Mouse (Mus musculus): ENCODE measurements around the gene Wdr66. TPM values are rescaled to one million over a fixed set of nuclear protein-coding genes. Genes with fewer than 3 reads are reported as not detected.

Wdr66 gene
- total and polyA plus RNA-seq, 2 experiments from 2014 or later: 1.4 to 2.8 TPM

DNA sequence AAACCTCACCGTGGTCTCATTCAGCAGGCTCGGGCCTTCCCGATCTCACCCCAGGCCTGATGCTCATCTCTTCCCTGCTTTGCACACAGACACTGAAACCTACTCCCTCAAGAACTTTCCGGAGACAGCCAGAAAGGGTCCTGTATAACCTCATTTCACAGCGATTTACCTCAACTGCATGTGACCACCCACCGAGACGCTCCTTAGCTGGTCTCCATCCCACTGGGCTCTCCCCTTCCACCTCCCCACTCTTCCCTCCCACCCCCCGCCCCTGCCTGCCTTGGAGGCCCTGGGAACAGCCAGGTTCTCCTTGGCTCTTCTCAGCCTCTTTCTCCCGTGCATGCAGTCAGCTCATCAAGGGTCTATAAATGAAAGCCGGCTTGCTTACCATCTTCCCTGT, 57.9 kb downstream of the Wdr66 start:
- no peak for ATAC-seq
- TF ChIP-seq CTCF (IDR thresholded peaks at IDR 0.05; ENCODE audit: low read depth): no peak
- WGBS: 53% methylated on average over 10 of the region's 10 CpGs
- Histone ChIP-seq H3K27ac (no peak overlapping the region), H3K4me3 (ENCODE audit: low read length) (no peak overlapping the region), H3K27me3 (ENCODE audit: insufficient read depth, low read length) (no peaks in the 10 kb centered on the region), H3K9me3 (ENCODE audit: low read length) (no peaks in the 10 kb centered on the region), H3K4me1 (ENCODE audit: insufficient read depth, low read length) (no peaks in the 10 kb centered on the region), H3K36me3 (ENCODE audit: insufficient read depth, low read length) (no peaks in the 10 kb centered on the region), H3K9ac (replicated peaks; ENCODE audit: low read length) (no peak overlapping the region), H3K4me2 (ENCODE audit: low read depth, low read length) (no peak overlapping the region)
- DNase-seq (ENCODE audit: low spot score): no peak

DNA sequence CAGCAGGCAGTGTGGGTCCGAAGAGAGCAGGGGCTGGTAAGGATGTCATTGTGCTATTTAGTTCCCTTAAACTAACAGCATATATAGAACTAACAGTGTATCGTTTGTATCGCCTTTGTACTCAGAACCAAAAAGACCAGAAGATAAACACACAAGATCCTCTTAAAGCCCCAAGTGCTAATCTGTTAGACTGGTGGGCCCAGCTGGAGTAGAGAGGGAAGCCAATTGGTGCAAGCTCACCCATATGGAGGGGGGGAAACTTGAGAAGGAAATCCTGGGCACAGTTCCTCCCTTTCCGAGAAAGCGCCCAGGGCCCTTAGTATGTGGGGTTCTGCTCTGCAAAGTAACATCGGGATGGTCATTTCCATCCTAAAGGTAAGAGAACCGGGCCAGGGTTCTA, 58.3 kb downstream of the Wdr66 start:
- no peak for ATAC-seq
- no peak overlapping the region for H3K4me2 ChIP-seq (ENCODE audit: low read depth, low read length)
- H3K27me3 ChIP-seq (ENCODE audit: insufficient read depth, low read length): no peaks in the 10 kb centered on the region
- no peak overlapping the region for H3K9ac ChIP-seq (replicated peaks; ENCODE audit: low read length)
- H3K9me3 ChIP-seq (ENCODE audit: low read length): no peaks in the 10 kb centered on the region
- DNase-seq (ENCODE audit: low spot score): no peak
- no peaks in the 10 kb centered on the region for H3K36me3 ChIP-seq (ENCODE audit: insufficient read depth, low read length)
- H3K4me1 ChIP-seq (ENCODE audit: insufficient read depth, low read length): no peaks in the 10 kb centered on the region
- H3K4me3 ChIP-seq (ENCODE audit: low read length): no peak overlapping the region
- WGBS: 68% methylated on average over 7 of the region's 7 CpGs
- H3K27ac ChIP-seq: no peak overlapping the region
- no peak for TF ChIP-seq CTCF (IDR thresholded peaks at IDR 0.05; ENCODE audit: low read depth)

DNA sequence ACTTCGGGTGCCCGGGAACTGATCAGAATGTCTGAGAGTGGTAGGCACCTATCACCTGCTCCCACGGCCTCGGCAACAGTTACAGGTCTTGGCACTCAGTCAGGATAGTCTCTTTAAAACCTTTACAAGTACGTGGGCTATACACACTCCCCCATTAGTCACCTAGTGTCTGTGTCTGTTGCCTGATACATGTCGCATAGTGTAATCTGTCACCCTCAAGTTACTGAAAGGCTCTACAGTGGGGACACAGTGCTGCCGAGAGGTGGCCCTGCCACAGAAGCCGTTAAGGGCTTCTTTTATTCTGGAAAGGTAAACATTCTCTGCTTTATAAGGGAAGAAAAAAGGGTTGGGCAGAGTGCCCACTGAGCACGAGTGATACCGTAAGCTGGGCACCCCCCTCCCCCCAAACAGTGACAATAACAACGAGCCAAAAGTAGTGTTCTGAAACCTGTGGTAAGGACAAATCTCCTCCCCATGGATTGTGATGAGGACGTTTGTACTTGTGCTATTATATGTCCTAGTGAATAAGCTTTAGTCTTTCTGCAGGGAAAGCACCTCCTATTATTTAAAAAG, 61.2 kb downstream of the Wdr66 start:
- DNase-seq (ENCODE audit: low spot score): no peak
- WGBS: 50% methylated on average over 12 of the region's 12 CpGs
- no peak overlapping the region for H3K4me2 ChIP-seq (ENCODE audit: low read depth, low read length)
- H3K36me3 ChIP-seq (ENCODE audit: insufficient read depth, low read length): no peaks in the 10 kb centered on the region
- ATAC-seq: no peak
- H3K4me3 ChIP-seq (ENCODE audit: low read length): no peak overlapping the region
- H3K9me3 ChIP-seq (ENCODE audit: low read length): no peaks in the 10 kb centered on the region
- TF ChIP-seq CTCF (IDR thresholded peaks at IDR 0.05; ENCODE audit: low read depth): no peak
- H3K27me3 ChIP-seq (ENCODE audit: insufficient read depth, low read length): no peaks in the 10 kb centered on the region
- no peak overlapping the region for H3K27ac ChIP-seq
- no peak overlapping the region for H3K9ac ChIP-seq (replicated peaks; ENCODE audit: low read length)
- H3K4me1 ChIP-seq (ENCODE audit: insufficient read depth, low read length): no peaks in the 10 kb centered on the region

DNA sequence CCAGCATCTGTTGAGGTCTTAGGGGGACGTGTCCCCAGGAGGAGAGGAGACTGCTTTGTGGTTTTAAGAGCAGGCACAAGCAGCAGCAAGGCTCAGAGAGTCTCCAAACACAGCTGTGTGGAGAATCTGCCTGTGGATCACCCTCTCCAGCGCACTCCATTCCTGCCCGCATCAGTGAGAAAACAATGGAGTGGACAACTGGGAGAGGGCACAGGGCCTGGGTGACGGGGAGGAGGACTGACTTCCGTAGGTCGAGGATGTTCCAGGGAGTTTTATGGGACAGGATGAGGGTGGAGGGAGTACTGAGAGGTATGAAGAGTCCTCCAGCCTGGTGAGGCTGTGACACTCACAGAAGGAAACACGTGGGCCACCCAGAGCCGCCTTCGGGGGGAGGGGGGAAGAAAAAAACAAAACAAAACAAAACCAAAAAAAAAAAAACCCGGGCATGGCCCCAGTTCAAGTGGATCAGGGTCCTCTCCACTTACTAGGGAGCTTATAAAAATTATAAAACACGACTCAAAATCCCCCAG, 62.0 kb downstream of the Wdr66 start:
- DNase-seq (ENCODE audit: low spot score): no peak
- Histone ChIP-seq H3K36me3 (ENCODE audit: insufficient read depth, low read length) (no peaks in the 10 kb centered on the region), H3K27ac (no peak overlapping the region), H3K9ac (replicated peaks; ENCODE audit: low read length) (no peak overlapping the region), H3K4me1 (ENCODE audit: insufficient read depth, low read length) (no peaks in the 10 kb centered on the region), H3K27me3 (ENCODE audit: insufficient read depth, low read length) (no peaks in the 10 kb centered on the region), H3K4me2 (ENCODE audit: low read depth, low read length) (no peak overlapping the region), H3K9me3 (ENCODE audit: low read length) (no peaks in the 10 kb centered on the region), H3K4me3 (ENCODE audit: low read length) (no peak overlapping the region)
- 61% methylated on average over 11 of the region's 11 CpGs for WGBS
- TF ChIP-seq CTCF (IDR thresholded peaks at IDR 0.05; ENCODE audit: low read depth): no peak
- ATAC-seq: no peak

DNA sequence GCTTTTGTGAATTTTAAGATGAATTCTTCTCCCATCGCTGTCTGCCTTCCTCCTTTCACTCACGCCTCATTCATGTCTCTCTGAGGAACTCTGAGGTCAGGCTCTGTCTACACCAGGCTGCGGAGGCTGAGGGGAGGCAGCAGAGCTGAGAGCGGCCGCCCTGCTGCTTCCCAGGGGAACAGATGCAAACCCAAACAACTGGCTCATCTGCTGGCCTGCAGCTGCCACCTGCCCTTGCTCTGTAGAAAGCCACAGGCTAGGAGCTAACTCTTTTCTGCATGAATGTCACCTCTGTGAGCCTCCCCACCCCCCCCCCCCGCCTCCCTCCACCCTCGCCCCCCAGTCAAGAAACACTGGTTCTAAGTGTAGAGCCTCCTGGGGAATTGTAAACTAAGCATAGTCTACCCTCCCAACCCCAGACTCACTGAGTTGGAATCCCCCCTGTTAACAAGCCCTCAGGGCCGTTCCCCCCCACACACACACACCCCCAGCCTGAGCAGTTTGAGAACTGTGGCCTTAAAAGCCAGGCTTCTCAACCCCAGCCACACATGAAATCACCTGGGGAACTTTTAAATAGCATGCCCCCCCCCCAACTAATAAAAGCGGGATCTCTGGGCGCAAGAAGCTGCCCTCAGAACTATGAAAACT, 63.4 kb downstream of the Wdr66 start:
- Histone ChIP-seq H3K4me2 (ENCODE audit: low read depth, low read length) (no peak overlapping the region), H3K27ac (no peak overlapping the region), H3K4me1 (ENCODE audit: insufficient read depth, low read length) (no peaks in the 10 kb centered on the region), H3K27me3 (ENCODE audit: insufficient read depth, low read length) (no peaks in the 10 kb centered on the region), H3K9me3 (ENCODE audit: low read length) (no peaks in the 10 kb centered on the region), H3K9ac (replicated peaks; ENCODE audit: low read length) (no peak overlapping the region), H3K4me3 (ENCODE audit: low read length) (no peak overlapping the region), H3K36me3 (ENCODE audit: insufficient read depth, low read length) (no peaks in the 10 kb centered on the region)
- WGBS: 39% methylated on average over 8 of the region's 10 CpGs
- DNase-seq (ENCODE audit: low spot score) (peak; percentile 28), ATAC-seq (no peak)
- TF ChIP-seq CTCF (IDR thresholded peaks at IDR 0.05; ENCODE audit: low read depth): no peak

DNA sequence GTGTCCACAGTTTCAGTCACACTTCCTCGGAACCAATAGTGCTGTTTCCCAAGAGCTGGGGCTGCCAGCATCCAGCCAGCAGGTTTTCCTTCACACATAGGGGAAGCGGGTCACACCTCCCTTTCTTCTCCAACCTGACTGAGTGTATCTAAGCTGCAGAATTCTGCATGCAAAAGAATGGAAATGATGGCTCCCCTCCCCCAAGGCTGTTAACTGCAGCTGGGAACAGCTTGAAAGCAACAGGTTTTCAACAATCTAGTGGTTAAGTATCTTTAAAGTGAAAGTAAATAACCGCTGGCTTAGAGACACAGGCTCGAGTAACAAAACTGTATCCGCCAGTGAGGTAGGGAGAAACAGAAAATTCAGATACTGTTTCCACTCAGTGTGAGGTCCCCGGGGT, 66.1 kb downstream of the Wdr66 start:
- Histone ChIP-seq H3K36me3 (ENCODE audit: insufficient read depth, low read length) (no peaks in the 10 kb centered on the region), H3K27ac (no peak overlapping the region), H3K4me1 (ENCODE audit: insufficient read depth, low read length) (no peaks in the 10 kb centered on the region), H3K9ac (replicated peaks; ENCODE audit: low read length) (no peak overlapping the region), H3K4me2 (ENCODE audit: low read depth, low read length) (peak overlapping the region; percentile 39), H3K9me3 (ENCODE audit: low read length) (no peaks in the 10 kb centered on the region), H3K27me3 (ENCODE audit: insufficient read depth, low read length) (no peaks in the 10 kb centered on the region), H3K4me3 (ENCODE audit: low read length) (peak overlapping the region; percentile 18)
- ATAC-seq: no peak
- no peak for TF ChIP-seq CTCF (IDR thresholded peaks at IDR 0.05; ENCODE audit: low read depth)
- DNase-seq (ENCODE audit: low spot score): peak; percentile 45
- 27% methylated on average over 6 of the region's 6 CpGs for WGBS

DNA sequence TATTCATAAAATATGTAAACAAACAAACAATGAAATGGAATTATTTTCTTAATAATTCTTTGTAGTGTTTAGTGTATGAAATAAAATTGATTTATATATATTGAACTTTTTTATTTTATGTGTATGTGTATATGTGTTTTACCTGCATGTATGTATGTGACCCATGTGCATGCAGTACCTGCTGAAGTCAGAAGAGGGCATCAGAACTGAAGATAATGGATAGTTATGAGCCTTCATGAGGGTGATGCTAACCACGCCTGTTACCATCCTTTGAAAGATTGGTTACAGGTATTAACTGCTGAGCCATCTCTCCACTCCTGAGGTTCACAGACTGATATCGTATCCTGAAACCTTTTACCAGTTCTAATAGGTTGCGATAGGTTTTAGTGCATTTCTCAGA, 68.2 kb downstream of the Wdr66 start:
- ATAC-seq: no peak

More for the DNA sequence above, 68.2 kb downstream of the Wdr66 start:
- 97% methylated on average over 3 of the region's 3 CpGs for WGBS
- no peak overlapping the region for H3K4me2 ChIP-seq (ENCODE audit: low read depth, low read length)
- no peak overlapping the region for H3K27ac ChIP-seq
- no peak overlapping the region for H3K4me3 ChIP-seq (ENCODE audit: low read length)
- H3K9me3 ChIP-seq (ENCODE audit: low read length): no peaks in the 10 kb centered on the region
- DNase-seq (ENCODE audit: low spot score): no peak
- peak; percentile 15; the same call in 1 of the 2 replicates for TF ChIP-seq CTCF (IDR thresholded peaks at IDR 0.05; ENCODE audit: low read depth)
- no peaks in the 10 kb centered on the region for H3K27me3 ChIP-seq (ENCODE audit: insufficient read depth, low read length)
- H3K4me1 ChIP-seq (ENCODE audit: insufficient read depth, low read length): peaks cover 4% of the 10 kb centered on the region; the same call in 1 of the 2 replicates
- no peaks in the 10 kb centered on the region for H3K36me3 ChIP-seq (ENCODE audit: insufficient read depth, low read length)
- H3K9ac ChIP-seq (replicated peaks; ENCODE audit: low read length): no peak overlapping the region
